Mouse (Mus musculus) spleen, adult 12 weeks (tissue): ENCODE measurements around the gene Clptm1.
"Not testable (repeated sequence)": the region's sequence is repeated elsewhere in the genome, so short reads cannot be mapped to it uniquely, and the experiment has no call there.

Experiments
- DNase-seq: peaks from one replicate; pipeline ENCODE4 v3.0.0; 2022; ENCODE audit warnings: low spot score

Gene Clptm1

GRCm38 (mm10) chr7:19691873-19692865 lies 27.3 kb upstream of the Clptm1 start, which contains the start of gene Apoc1:
TSS of gene Apoc1 (minus strand) at chr7:19692660.
- DNase-seq: no peak

GRCm38 (mm10) chr7:19691434-19691833 lies 26.6 kb upstream of the Clptm1 start:
- no peak for DNase-seq

GRCm38 (mm10) chr7:19690845-19691244 lies 26.0 kb upstream of the Clptm1 start:
- DNase-seq: no peak

- no peak for DNase-seq
Measured at GRCm38 (mm10) chr7:19688611-19689010, 23.8 kb upstream of the Clptm1 start.

GRCm38 (mm10) chr7:19688101-19688500 lies 23.3 kb upstream of the Clptm1 start:
- no peak for DNase-seq

GRCm38 (mm10) chr7:19686927-19687583 lies 22.2 kb upstream of the Clptm1 start:
- not testable (repeated sequence) for DNase-seq

GRCm38 (mm10) chr7:19686521-19686920 lies 21.7 kb upstream of the Clptm1 start:
- no peak for DNase-seq

- no peak for DNase-seq
Measured at GRCm38 (mm10) chr7:19685374-19685773, 20.5 kb upstream of the Clptm1 start.

- DNase-seq: no peak
Measured at GRCm38 (mm10) chr7:19683771-19684201, 19.0 kb upstream of the Clptm1 start.

- no peak for DNase-seq
Measured at GRCm38 (mm10) chr7:19682979-19683378, 18.1 kb upstream of the Clptm1 start.

GRCm38 (mm10) chr7:19681202-19681694 lies 16.4 kb upstream of the Clptm1 start, which contains the start of the genes Gm44805 and Apoc4:
TSS of gene Gm44805 (minus strand) at chr7:19681423.
TSS of gene Apoc4 (minus strand) at chr7:19681479.
- no peak for DNase-seq

GRCm38 (mm10) chr7:19680702-19681101 lies 15.9 kb upstream of the Clptm1 start:
- no peak for DNase-seq

- DNase-seq: no peak
Measured at GRCm38 (mm10) chr7:19678901-19679300, 14.1 kb upstream of the Clptm1 start.

- no peak for DNase-seq
Measured at GRCm38 (mm10) chr7:19677872-19678271, 13.0 kb upstream of the Clptm1 start, which contains the start of gene Apoc2. TSS of gene Apoc2 (minus strand) at chr7:19677941.

- no peak for DNase-seq
Measured at GRCm38 (mm10) chr7:19676662-19677061, 11.8 kb upstream of the Clptm1 start.

GRCm38 (mm10) chr7:19675824-19676223 lies 11.0 kb upstream of the Clptm1 start:
- no peak for DNase-seq

- DNase-seq: no peak
Measured at GRCm38 (mm10) chr7:19673083-19673699, 8.4 kb upstream of the Clptm1 start.

- no peak for DNase-seq
Measured at GRCm38 (mm10) chr7:19671511-19671910, 6.7 kb upstream of the Clptm1 start.

- DNase-seq: peak; percentile 73
Measured at GRCm38 (mm10) chr7:19668947-19669721, 4.3 kb upstream of the Clptm1 start.

- DNase-seq: no peak
Measured at GRCm38 (mm10) chr7:19667434-19667833, 2.6 kb upstream of the Clptm1 start.

- DNase-seq: no peak
Measured at GRCm38 (mm10) chr7:19666750-19667149, 1.9 kb upstream of the Clptm1 start.
